Mouse (Mus musculus): Measurements from ENCODE around the gene Zdhhc8. TPM values are rescaled to one million over a fixed set of nuclear protein-coding genes. Genes with fewer than 3 reads are reported as not detected.
A peak's percentile ranks its signal among the peaks of the same experiment; 100 is the strongest.

Zdhhc8 gene
- total RNA-seq, 2 experiments from 2014 or later, result 21.6 to 26.6 TPM

DNA sequence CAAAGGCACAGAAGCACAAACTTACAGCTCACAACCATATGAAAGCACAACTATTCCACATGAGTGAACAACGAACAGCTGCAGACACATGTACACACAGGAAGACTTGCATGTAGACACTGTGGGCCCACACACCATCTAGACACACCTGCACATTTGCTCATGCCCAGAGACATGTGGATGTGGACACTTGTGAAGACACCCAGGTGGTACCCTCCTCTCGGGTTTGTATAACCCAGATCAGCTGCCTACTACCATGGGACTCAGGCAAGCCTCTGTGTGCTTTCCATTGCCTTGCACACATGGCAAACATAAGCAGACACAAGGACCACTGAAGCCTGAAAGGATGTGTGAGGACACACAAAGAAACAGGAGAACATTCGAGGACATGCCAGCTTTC, 3.9 kb downstream of the Zdhhc8 start:
- no peak for DNase-seq

DNA sequence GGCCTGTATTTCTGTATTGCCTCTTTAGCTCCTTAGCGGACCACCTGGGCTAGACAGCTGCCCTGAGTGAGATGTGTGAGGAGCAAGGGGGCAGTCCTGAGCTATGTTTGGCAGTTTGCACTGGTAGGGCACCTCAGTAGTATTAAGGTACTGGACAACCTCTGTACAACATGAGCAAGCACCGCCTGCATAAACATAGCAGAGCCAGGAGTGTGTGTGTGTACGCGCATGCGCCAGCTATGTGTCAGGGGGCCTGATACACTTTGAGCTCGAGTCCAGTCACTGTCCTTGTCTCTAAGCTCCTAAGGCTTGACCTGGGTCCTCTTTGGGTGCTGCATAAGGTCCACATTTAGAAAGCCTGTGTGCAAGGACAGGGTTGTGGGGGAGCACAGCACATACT, 4.3 kb downstream of the Zdhhc8 start:
- DNase-seq, result no peak

DNA sequence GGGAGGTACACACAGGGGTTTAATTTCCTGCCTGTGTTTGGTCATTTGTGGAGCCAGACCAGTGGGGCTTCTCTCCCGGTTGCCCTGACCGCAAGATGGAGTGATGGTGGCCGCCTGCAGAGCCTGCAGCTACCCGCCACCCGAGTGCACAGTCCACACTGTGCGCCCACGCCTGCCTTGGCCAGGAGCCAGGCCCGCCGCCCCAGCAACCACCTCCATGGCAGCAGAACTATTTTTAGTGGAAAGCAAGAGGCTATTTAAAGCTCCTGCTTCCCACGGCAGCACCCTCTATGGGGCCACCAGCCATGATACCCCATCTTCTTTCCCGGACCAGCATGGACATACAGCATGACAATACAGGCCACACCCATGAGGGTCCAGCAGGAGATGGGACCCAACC, 5.3 kb downstream of the Zdhhc8 start:
- peak; percentile 59 for DNase-seq

DNA sequence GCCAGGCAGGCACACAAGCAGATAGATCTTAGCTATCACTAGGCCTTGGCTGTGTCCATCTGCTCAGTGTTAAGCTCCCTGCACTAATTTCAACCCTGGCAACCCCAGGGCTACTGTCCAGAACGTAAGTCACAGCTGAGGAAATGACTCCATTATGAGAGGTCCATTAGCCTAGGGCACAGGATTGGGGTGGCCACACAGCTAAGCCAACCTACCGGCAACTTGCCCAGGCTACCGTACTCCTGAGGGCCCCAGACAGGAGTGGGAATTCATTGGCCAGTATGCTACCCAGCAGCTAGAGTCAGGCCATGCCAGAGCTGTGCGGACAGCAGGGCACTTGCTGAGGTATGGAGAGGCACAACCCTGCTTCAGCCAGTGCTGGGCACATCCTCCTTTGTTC, 6.1 kb downstream of the Zdhhc8 start:
- DNase-seq, result no peak

DNA sequence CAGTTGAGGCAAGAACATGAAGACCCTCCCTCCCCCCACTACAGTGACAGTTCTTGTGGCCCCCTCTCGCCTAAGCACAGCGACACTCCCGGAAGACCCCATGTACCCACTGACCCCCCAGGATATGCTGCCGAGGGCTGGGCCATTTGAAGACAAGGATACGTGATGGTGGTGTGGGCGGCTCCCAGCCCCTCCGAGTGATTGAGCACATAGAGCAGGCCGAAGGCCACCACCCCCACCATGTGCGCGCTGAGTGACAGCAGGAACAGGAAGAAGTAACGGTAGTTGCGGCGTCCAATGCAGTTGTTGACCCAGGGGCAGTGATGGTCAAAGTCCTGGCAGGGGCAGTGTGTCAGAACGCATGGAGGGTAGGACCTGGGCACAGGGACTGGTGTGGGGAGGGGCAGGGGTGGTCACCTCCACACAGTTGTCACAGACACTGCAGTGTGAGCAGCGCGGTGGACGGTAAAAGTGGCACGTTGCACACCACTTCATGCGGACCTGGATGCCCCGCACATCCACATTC, 7.0 kb downstream of the Zdhhc8 start:
- DNase-seq, result no peak

DNA sequence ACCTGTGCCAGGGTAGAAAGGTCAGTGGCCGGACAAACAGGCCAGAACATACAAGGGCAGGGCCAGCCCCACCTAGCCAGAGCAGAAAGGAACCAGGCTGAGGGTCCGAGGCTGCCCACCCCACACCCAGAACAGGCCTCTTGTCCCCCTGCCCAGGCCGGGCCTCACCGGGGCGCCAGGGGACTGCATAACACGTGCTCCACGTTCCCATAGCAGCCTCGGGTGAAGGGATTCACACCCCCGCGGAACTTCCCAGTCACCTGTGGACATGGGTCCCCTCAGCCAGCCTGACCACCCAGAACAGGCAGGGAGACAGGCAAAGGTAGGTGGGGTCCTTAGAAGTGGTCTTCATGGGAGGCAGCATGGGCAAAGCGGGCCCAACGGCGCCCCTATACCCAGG, 7.7 kb downstream of the Zdhhc8 start:
- no peak for DNase-seq

DNA sequence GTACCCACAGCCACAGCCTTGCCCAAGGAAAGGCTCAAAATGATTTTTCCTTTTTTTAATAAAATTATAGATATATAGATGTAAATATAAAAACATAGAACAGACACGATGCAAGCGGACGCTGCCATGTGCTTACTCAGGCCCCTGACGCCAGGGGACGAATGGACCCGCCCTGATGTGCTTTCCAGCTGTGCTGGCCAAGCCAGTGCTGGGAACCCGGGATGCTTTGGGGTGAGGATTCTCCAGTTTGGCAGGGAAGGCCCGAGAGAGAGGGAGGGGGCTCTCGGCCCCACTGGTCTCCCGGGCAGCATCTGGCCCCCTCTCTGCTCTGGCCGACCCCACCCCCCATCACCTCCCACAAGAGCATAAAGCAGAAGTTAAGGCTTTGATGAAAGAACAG, 12.7 kb downstream of the Zdhhc8 start:
- peak; percentile 66 for DNase-seq

DNA sequence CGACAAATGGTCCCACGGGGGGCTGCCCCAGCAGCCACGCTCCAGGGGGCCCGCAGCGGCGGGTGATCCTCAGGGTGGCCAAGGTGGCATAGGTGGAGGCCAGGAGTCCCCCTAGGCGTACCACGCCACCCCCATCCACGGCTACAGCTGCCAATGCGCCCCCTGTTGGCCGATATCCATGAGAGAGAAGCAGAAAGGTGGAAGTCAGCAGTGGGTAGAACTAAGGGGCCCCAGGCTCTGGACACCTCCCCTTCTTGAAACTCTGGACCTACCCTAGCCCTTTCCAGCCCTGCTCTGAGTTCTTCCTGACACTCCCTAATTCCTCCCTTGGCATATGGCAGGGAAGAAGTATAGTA, 13.4 kb downstream of the Zdhhc8 start:
- no peak for DNase-seq

DNA sequence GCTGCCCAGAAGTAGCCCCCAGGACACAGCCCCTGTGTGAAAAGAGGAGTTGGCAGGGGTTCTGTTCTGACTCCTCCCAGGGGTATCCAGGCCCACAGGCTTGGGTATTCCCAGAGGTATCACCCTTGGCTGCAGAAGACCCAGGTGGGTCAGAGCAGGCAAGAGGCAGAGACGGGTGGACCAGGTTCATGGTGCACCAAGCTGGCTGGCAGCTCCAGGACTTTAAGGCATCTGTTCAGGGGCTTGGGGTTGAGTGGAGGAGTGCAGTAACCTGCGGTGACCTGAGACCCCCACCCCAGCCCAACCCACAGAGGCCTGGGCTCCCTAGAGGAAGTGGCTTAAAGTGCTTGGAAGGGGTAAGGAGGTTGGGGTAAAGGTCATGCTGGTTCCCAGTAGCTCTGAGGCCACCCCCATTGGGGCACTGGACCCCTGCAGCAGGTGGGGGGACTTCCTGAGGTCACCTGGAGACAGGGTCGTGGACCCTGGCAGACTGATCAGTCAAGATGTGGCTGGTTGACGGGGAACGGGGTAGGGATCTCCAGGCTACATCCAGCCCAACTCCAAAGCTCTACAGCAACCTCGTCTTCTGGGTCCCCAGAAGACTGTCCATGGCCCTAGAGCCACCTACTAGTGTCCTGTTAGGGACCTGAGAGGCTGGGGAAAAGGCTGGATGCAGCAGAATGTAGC, 13.9 kb downstream of the Zdhhc8 start:
- DNase-seq, result no peak

DNA sequence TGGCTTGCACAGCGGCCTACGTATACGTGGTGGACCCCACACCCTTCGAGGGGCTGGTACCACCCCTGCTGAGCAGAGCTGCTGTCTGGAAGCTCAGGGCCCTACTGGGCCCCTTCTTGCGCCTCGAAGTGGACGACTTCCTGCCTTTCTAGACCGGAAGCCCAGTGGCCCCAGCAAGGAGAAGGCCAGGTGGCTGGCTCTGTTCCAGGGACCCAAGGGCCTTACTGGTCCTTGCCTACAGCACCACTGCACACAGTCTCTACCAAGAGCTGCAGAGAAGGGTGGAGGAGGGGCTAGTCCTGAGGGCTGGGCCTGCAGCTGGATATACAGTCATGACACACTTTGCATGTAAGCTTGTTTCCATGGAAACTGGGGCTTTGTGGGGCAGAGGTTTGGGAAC, 14.9 kb downstream of the Zdhhc8 start:
- DNase-seq, result no peak

DNA sequence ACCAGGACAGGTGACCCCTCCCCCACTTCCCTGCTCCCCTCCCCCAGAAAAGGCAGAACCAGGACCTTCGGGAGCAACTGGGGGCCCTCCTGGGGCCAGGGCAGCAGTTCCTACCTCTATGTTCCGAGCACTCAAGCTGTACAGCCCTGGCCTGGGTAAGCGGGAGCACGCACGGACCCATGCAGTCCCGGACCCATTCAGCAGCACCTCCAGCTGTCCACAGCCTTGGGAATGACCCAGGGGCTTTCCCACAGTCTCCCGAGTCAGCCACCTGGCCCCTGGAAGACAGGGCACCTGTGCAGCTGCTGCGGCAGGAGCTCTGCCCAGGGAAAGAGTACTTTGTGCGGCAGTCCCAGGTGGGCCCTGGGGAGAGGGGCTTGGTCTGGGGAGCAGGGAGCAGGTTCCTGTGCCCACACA, 16.3 kb downstream of the Zdhhc8 start:
- DNase-seq, result no peak

DNA sequence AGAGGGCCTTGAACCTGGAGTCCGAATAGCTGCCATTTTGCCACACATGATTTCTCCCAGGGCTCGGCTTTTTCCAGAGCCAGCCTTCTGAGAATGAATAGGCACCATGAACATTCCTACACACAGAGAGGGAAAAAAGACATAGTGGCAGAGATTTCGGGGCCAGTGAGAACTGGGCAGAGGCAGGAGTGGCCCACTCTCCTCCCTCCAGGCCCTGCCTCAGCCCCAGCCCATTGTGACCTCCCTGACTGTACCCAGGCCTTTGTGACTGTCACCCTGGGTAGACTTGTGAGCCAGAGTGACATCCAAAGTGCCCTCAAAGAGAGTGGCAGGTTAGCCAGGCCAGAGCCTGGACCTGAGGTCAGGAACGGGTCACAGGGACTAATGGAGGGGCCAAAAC, 17.4 kb downstream of the Zdhhc8 start, which contains the start of gene Ccdc188:
Gene Ccdc188, plus strand, starts transcription at position 301 of the 400 bp plus-strand sequence.
- no peak for DNase-seq

DNA sequence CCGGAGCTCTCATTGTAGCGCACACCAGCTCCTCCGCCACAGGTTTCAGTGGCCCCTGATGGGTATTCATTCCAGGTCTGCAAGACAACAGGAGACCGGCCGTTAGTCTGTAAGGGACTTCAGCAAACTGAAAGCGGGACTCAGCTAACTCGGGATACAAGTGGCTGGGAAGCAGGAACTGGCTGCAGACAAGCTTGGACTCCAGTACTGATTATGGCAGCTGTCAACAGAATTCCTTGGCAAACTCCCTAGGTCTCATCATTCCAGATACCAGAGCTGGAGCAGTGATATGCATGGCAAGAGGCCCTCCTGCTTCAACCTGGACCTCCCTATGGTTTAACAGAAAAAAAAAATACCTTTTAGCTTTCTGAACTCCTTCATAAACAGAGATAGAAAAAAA, 20.1 kb downstream of the Zdhhc8 start:
- DNase-seq, result no peak

DNA sequence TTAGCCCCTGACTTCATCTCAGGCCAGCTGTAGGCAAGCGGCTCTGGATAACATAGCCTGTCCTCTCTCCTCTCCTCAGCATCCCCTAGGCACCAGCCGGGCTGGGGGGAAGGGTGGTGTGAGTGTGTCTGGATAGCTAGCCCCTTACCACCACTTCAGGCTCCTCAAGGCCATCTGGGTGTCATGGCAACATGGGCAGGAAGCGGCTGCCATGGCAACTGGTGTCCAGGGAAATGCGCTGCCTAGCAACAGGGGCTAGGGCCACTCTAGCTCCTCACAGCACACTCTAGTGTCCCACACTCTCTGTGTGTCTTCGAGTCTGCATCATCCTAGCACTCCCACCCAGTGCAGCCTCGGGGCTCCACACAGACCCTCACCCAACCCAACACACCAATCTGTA, 21.2 kb downstream of the Zdhhc8 start:
- no peak for DNase-seq

DNA sequence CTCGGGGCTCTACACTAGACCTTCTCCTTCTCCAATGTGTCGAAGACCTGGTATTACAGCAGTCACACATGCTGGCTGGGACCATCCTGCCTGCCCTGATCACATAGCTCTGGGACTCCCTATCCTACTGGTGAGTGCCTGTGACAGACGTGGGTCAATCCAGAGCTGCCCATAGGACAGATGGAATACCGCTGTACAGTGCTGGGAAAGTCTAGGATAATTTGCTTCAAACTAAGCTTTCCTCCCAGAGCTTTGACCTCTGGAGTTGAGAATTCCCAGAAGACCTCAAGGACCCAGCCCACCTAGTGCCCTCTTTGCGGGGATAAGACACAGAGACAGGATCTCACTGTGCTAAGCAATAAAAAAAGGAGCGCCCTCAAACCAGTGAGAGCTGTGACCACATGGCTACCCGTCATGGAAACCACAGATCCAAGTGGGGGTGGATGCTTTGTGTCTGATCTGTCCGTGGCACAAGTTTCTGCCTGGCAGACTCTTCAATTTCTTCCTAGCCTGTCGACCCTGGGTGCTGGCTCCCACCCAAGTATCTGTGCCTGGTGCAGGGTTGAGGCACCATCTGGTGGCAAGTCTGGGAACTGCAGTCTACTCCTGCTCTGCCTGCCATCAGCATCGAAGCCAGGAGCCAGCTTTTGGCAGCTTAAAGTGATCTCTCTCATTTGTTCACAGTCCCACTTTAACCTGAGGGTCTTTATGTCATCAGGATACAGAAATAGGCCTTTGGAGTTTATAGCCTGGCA, 23.3 kb downstream of the Zdhhc8 start:
- DNase-seq, result peak; percentile 63

DNA sequence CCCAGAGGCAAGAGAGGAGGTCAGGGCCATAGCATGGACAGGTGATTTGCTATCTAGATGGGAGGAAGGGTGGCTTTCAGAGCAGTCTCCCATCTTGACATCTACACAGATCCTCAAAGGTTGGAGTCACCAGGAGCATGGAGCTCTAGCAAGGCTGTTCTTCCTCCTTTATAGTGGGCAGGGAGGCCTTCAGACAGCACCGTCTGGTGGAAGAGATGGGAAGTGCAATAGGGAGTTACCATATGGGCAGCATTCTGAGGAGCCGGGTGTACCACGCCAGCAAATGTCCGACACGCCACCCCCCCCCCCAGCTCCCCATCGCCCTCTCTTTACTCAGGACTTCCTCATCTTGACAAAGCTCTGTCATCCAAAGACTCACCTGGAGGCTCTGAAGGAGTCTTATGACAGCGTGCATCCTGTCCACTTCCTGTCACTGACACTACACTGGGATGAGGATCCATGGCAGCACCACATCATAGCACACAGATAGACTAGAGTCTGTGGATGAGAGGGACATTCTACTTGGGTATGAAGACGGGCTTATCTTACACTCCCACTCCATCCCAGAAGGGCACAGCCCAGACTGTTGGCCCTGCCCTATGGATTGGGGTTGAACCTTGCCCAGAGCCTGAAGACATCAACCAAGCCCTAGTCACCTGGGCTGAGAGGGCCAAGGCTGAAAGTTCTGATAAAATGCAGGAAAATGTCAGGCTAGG, 24.1 kb downstream of the Zdhhc8 start:
- no peak for DNase-seq

DNA sequence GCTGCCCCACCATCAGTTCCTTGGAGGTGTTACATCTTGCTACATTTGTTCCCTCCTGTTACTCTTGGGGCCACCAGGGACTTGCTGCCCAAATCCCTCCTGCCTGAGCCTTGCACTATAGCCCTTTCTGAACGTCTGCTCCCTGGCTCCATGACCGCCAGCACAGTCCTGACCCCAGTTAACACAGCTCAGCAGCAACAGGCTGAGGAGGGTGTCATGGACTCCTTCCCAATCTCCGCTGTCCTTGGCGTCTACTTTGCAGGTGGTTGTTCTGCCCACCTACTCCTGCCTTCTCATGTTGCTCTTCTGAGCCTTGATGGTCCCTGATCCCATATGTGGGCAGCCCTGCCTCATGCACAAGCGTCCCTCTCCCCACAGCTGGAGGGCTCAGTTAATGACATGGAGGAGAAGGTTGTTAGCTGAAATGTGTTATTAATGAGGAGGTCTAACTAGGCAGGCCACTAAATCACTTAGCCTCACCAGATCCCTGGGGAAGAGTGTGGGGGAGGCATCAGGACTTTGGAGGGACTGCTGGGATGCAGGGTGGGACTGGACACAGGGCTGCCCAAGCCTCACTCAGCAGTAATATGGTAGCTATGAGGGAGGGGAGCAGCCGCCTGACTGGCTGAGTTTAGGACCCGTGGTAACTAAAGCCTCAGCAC, 31.4 kb downstream of the Zdhhc8 start:
- no peak for DNase-seq

DNA sequence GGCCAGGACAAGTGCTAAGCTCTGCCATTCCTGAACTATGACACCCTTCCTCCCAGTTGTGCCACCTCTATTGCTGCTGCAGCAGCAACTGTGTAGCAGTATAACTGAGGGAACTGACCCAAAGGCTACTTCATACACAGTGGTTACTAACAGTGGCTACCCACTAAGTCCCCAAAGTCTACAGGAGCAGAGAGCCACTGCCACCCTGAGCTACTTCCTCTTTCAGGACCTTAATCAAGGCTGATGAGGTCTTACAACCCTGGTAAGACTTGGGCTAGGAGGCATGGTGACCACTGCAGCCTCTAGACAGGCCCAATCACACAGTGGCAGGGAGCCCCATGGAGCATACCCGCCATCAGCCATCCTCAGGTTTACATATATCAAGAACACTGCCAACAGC, 32.9 kb downstream of the Zdhhc8 start:
- DNase-seq, result no peak

DNA sequence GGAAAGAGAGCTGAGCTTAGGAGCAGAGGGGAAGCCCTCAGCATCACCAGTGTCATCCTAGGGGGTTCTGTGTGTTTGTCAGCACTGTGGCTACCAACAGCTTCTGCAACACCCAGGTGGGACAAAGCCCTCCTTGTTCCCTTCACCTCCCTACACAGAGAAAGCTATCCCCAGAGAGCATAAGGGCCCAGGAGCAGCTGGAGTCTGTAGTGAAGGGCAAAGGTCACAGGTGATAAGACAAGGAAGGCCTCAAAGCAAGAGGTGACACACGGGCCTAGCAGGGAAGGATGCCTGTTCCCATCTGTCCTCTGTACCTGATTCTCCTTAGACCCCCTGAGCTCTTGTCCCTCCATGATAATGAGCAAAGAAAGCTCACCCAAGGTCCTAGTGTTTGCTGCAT, 33.3 kb downstream of the Zdhhc8 start:
- DNase-seq, result no peak

DNA sequence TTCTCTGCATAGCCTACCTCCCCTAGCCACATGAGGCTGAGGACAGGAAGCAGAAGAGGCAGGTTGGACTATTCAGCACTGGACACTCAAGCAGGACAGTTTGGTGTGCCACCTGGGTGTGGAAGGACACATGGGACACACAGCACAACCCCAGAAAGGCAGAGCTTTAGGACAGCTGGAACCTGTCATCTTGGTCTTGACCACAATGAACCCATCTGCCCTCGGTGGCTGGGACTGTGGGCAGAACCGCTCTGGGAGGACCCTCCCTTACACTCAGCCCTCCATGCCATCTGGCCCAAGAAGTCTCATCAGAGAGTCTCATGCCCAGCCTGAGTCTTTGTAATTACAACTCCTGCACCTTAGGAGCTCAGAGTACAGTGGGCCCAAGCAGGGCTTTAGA, 34.9 kb downstream of the Zdhhc8 start:
- no peak for DNase-seq

DNA sequence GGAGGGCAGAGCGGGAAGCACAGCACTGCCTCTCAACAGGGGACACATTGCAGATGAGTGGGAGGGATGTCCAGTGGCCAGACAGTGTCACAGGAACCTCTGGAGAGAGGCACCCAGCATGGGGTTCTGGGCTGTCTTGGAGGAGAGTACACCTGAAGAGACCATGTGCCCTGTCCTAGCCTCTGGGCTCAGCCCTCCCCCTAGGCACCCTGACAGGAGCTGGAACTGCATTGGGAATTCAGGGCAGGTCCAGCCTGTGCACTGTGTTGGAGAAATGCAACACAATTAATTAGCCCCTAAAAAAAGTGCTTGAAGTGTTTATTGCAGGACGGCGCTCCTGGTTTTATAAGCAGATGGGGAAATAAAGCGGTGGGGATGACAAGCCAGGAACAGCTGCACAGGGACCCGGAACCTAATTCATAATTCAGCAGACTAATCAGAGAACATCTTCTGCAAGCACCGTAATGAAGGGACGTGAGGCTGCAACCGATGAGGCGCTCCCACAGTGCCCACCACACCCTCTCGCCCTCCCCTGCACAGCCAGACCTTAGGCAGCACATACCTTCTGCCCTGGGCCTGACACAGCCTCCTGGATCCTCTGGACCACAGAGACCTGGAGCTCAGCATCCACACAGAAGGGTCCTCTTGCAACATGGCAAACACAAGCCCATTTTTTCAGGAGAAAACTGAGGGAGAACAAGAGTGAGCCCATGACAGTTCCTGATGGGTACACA, 36.4 kb downstream of the Zdhhc8 start:
- DNase-seq, result no peak

DNA sequence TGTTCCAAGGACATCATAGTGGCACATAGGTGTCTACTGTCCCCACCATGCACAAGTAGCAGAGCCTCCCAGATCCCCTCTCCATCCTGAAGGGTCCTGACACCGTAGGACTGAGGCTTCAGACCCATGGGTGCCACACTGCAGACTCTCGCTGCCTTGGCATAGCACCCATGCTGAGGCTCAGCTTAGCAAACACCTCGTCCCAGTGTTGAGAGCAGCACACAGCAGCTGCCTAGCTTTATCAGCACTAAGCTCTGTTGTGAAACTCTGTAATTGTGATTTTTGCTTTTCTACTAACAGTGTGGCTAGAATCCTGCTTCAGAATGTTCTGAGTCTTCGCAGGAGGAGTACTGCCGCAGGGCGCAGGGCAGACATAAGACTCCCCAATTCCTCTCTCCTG, 37.1 kb downstream of the Zdhhc8 start:
- no peak for DNase-seq

Measured in gastrocnemius, postnatal 25 days (tissue).